ENCODE assay signal across 9 mouse cellular contexts in the genomic region with DNA sequence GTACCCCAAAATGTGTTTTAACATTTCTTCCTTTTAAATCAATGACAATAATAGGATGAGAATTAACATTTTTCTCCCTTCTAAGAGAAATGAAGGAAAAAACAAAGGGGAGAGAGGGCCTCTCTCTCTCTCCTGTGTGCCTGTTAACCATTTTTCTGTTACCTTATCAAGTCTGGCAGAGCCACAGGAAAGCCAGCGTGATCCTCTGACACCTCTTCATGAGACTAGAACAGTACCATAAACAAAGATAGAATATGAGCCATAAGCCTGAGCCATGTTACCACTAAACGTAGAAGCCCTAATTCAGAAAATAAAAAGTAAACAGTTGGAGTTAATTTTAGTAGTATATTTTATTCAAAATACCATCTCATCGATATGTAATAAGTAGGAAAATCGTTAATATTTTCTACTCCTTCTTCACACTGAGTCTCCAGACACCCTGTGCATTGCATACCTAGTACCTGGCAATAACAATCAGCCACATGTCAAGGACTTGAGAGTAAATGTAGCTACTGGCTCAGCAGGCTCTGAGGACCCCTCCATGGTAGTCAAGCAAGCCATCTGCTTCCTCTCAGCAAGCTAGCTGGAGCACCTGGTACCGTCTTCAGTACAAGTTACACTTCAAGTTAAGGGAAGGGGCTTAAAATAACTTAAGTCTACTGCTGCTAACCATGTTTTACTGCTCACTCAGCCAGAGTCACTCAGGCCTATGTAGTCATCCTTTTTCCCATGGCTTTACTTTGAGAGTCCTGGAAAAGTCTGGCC. TPM values are rescaled to one million over a fixed set of nuclear protein-coding genes. Genes with fewer than 3 reads are reported as not detected.
DNase-seq lines count a peak whose midpoint lies in the region; ATAC-seq and TF ChIP-seq lines count a peak whose summit lies in the region.
"Had no signal": no experiment of that assay in that cellular context is flagged by ENCODE, and none has a peak within 500 bp of the region (broad histone marks: within the 10 kb centered on the region; RNA-seq: fewer than 3 reads in every experiment).

No protein-coding gene starts in this region.

- WGBS in heart, embryonic 14.5 days = 52% methylated on average over 5 of the region's 5 CpGs
- WGBS in heart, embryonic 16.5 days = 58% methylated on average over 5 of the region's 5 CpGs
- WGBS in liver, postnatal 0 days (ENCODE audit: insufficient replicate concordance) = 51% methylated on average over 5 of the region's 5 CpGs

- no peaks in the 10 kb centered on the region for H3K9me3 ChIP-seq in heart, embryonic 14.5 days (ENCODE audit: control insufficient read depth, low read length)
- no peaks in the 10 kb centered on the region for H3K9me3 ChIP-seq in heart, embryonic 16.5 days (replicated peaks; ENCODE audit: control insufficient read depth, low read length)
- H3K9me3 ChIP-seq in liver, postnatal 0 days (ENCODE audit: low read length) = no peaks in the 10 kb centered on the region
- H3K9me3 ChIP-seq: G1E had no signal

- TF ChIP-seq POLR2A in brain, embryonic 14.5 days (IDR thresholded peaks at IDR 0.05; ENCODE audit: borderline replicate concordance, extremely low read depth, insufficient read depth, insufficient read length, poor library complexity, severe bottlenecking) = no peak

- DNase-seq in heart, adult 18-20 months = no peak
- DNase-seq in brain, embryonic 14.5 days (ENCODE audit: low read depth) = peak; percentile 24
- no peak for DNase-seq in liver, postnatal 0 days
- no peak for DNase-seq in testis, postnatal 14 days (ENCODE audit: low spot score)
- DNase-seq in adrenal gland, postnatal 36 days = no peak
- no peak for DNase-seq in right cerebral cortex, postnatal 25 days

- peak overlapping the region in 1 of 2 experiments; percentile 82; a peak in 2 of 4 replicates for H3K4me3 ChIP-seq in heart, embryonic 14.5 days (ENCODE audit: control insufficient read depth in 1 of 2, insufficient read depth in 1 of 2, low read depth in 1 of 2, low read length in 2 of 2)
- H3K4me3 ChIP-seq in heart, embryonic 16.5 days (ENCODE audit: low read length) = peak overlapping the region; percentile 78
- peak overlapping the region; percentile 71 for H3K4me3 ChIP-seq in liver, postnatal 0 days (ENCODE audit: low read depth, low read length)

- no peaks in the 10 kb centered on the region for H3K27me3 ChIP-seq in heart, embryonic 14.5 days (ENCODE audit: control insufficient read depth, insufficient read depth, low read length)
- H3K27me3 ChIP-seq in heart, embryonic 16.5 days (ENCODE audit: control insufficient read depth, insufficient read depth, low read length) = no peaks in the 10 kb centered on the region
- H3K27me3 ChIP-seq in liver, postnatal 0 days (ENCODE audit: insufficient read depth, low read length) = no peaks in the 10 kb centered on the region

- H3K27ac ChIP-seq in heart, embryonic 14.5 days (replicated peaks in 1 of 2; ENCODE audit: control insufficient read depth in 1 of 2, insufficient read depth in 1 of 2, low read depth in 2 of 2, low read length in 2 of 2) = no peak overlapping the region
- no peak overlapping the region for H3K27ac ChIP-seq in heart, embryonic 16.5 days (ENCODE audit: low read length)
- H3K27ac ChIP-seq in liver, postnatal 0 days (ENCODE audit: low read depth) = peak overlapping the region; percentile 44; the same call in 1 of the 2 replicates

- H3K36me3 ChIP-seq in heart, embryonic 14.5 days (ENCODE audit: control insufficient read depth, insufficient read depth, low read length) = no peaks in the 10 kb centered on the region
- H3K36me3 ChIP-seq in heart, embryonic 16.5 days (ENCODE audit: control insufficient read depth, insufficient read depth) = no peaks in the 10 kb centered on the region
- peaks cover 2% of the 10 kb centered on the region; the same call in 1 of the 2 replicates for H3K36me3 ChIP-seq in liver, postnatal 0 days (replicated peaks; ENCODE audit: insufficient read depth, low read length)
- H3K36me3 ChIP-seq: G1E had no signal

- H3K4me2 ChIP-seq in heart, embryonic 14.5 days (ENCODE audit: low read length) = peak overlapping the region; percentile 92
- H3K4me2 ChIP-seq in heart, embryonic 16.5 days (ENCODE audit: low read depth, low read length) = peak overlapping the region; percentile 81
- peak overlapping the region; percentile 94 for H3K4me2 ChIP-seq in liver, postnatal 0 days (ENCODE audit: low read depth, low read length)

- no peak for TF ChIP-seq EP300 in liver, postnatal 0 days (IDR thresholded peaks at IDR 0.05; ENCODE audit: low read depth)

- no peak for ATAC-seq in heart, embryonic 14.5 days (ENCODE audit: insufficient number of reproducible peaks, insufficient read depth, low FRiP score, low read depth)
- ATAC-seq in heart, embryonic 16.5 days (replicated peaks; ENCODE audit: extremely low read depth, insufficient read depth, low FRiP score) = no peak
- ATAC-seq in liver, postnatal 0 days = no peak

- no peak for TF ChIP-seq CTCF in brain, embryonic 14.5 days (IDR thresholded peaks at IDR 0.05; ENCODE audit: borderline replicate concordance, extremely low read depth, insufficient read depth, insufficient read length)
- no peak for TF ChIP-seq CTCF in liver, postnatal 0 days (IDR thresholded peaks at IDR 0.05; ENCODE audit: low read depth)

- H3K4me1 ChIP-seq in heart, embryonic 14.5 days (ENCODE audit: control insufficient read depth in 2 of 2, insufficient read depth in 2 of 2, low read length in 2 of 2) = peaks cover 9 to 42% of the 10 kb centered on the region in 2 experiments
- H3K4me1 ChIP-seq in heart, embryonic 16.5 days (ENCODE audit: control insufficient read depth, insufficient read depth, low read length) = peaks cover 30% of the 10 kb centered on the region
- H3K4me1 ChIP-seq in liver, postnatal 0 days (ENCODE audit: insufficient read depth) = peaks cover 24% of the 10 kb centered on the region

- H3K9ac ChIP-seq in heart, embryonic 14.5 days (ENCODE audit: low read length) = peak overlapping the region; percentile 87
- peak overlapping the region; percentile 76 for H3K9ac ChIP-seq in heart, embryonic 16.5 days (ENCODE audit: low read length)
- peak overlapping the region; percentile 85 for H3K9ac ChIP-seq in liver, postnatal 0 days (replicated peaks)

RNA-seq across cellular contexts. Expression of a gene that starts 2.2 kb away (rescaled TPM):
- 6.4 and 6.5 TPM in 2 replicates for polyA plus RNA-seq in heart, embryonic 14.5 days (2014; fragmentation: Nextera tagmentation; extraction: Ambion mirVana)
- 10 to 100 TPM; 32.7 to 33.7 TPM for total RNA-seq in heart, adult 18-20 months (2021)
- polyA plus RNA-seq in brain, embryonic 14.5 days (2012; rRNA removed) = 3.8 and 3.9 TPM in 2 replicates
- polyA plus RNA-seq in heart, embryonic 16.5 days (2015; fragmentation: Nextera tagmentation; extraction: Ambion mirVana) = 8.4 and 9.3 TPM in 2 replicates
- polyA plus RNA-seq in liver, postnatal 0 days (2015; fragmentation: Nextera tagmentation; extraction: Ambion mirVana) = 3.8 and 3.9 TPM in 2 replicates
- total RNA-seq in adrenal gland, postnatal 36 days (2021) = 10 to 100 TPM; 12.7 to 14.3 TPM
- total RNA-seq: G1E had no signal
- polyA plus RNA-seq: G1E had no signal
